Mouse (Mus musculus): Measurements from ENCODE around the gene Gm20388.

DNA sequence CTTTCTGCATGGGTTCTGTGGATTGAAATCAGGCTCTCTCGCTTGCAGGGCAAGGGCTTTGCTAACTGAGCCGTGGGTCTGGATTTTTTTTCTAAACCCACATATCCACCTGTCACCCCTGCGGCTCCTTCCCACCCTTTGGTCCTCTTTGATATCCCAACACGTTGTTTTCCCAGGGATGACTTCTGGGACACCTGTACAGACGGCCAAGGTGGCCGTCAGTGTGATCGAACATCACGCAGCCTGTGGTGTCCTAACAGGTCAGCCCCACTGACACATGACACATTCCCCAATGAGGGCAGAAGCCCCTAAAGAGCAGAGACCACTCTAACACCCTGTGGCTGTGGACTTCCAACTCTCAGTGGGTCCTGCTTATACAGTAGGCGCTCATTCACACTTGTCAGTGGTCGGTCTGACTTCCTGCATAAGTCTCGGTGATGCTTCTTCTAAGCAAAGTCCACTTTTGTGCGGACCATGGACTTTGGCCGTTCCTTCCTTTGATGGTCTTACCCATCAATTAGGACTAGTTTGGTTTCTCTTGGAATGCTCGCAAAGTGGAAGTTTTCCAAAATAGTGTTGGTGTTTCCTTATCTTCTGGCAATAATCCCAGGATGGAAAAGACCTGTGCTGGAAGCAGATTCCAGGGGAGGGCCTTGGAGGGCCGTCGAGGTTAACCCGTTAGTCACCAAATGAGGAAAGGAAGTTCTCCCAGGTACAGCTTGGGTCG, 1751.2 kb downstream of the Gm20388 start:
- TF ChIP-seq CTCF (IDR thresholded peaks at IDR 0.05; ENCODE audit: insufficient read depth, low read depth, low read length) (no peak), POLR2A (IDR thresholded peaks at IDR 0.05; ENCODE audit: insufficient read depth, low read depth, low read length) (no peak)

Measured in olfactory bulb, adult 2 months (tissue).